Mouse (Mus musculus): ENCODE measurements at regions not wholly inside any gene's neighbourhood (a gene's known extent, or its start where the extent isn't known, plus 50 kb on each side); places are given as distances from the start of the nearest gene placed in this dataset.

DNA sequence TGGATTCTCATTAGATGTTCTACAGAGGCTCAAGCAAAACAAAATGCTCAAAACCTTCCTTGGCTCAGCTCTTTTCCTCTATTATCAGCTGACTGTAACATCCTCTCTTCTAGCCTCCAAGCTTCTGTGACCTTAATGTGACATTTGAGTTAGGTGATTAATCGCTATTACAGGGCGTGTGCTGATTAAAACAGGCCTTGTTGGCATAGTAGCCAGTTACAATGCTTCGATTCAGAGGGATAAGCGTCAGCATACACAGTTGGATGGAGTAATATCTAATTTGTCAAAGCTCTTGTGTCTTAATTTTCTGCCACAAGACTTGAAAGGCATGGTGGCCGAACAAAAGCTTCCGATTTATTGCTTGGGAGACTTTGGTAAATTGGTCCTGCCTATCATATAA lies 378.2 kb downstream of the Fbxo8 start:
- TF ChIP-seq CTCF (IDR thresholded peaks at IDR 0.05; ENCODE audit: insufficient read depth, low read length) (no peak), POLR2A (IDR thresholded peaks at IDR 0.05; ENCODE audit: borderline replicate concordance, extremely low read depth, low read depth, low read length) (no peak)
